Mouse (Mus musculus) myocyte (in vitro differentiated cells): ENCODE data around the gene Hgf. TPM values are rescaled to one million over a fixed set of nuclear protein-coding genes. Genes with fewer than 3 reads are reported as not detected.

ENCODE experiments used
- H3K27me3 ChIP-seq: one replicate; pipeline ENCODE4 v1.6.1; 2011; ENCODE audit not compliant: control insufficient read depth, insufficient read depth, insufficient read length
- H3K36me3 ChIP-seq: one replicate; pipeline ENCODE4 v1.6.1; 2011; ENCODE audit not compliant: control insufficient read depth, insufficient read depth
- H3K4me2 ChIP-seq: one replicate; pipeline ENCODE4 v1.6.1; 2011; ENCODE audit warnings: low read depth, control low read depth
- H3K4me3 ChIP-seq: one replicate; pipeline ENCODE4 v1.5.1; 2011; ENCODE audit warnings: mild to moderate bottlenecking, control low read depth, moderate library complexity
- H3K79me2 ChIP-seq: one replicate; pipeline ENCODE4 v1.6.1; 2011; ENCODE audit not compliant: control insufficient read depth, insufficient read depth
- H3ac ChIP-seq: one replicate; pipeline ENCODE4 v1.6.1; 2011; ENCODE audit not compliant: control insufficient read depth, insufficient read length
- CEBPB ChIP-seq: IDR thresholded peaks from 2 replicates; pipeline ENCODE4 v1.6.1; 2011; ENCODE audit warnings: mild to moderate bottlenecking, moderate library complexity; ENCODE audit not compliant: poor library complexity, insufficient read depth, severe bottlenecking
- E2F4 ChIP-seq: IDR thresholded peaks from one replicate; pipeline ENCODE4 v1.6.1; 2011; ENCODE audit warnings: mild to moderate bottlenecking, control low read depth, moderate library complexity; ENCODE audit not compliant: insufficient read depth
- MAX ChIP-seq: IDR thresholded peaks from one replicate; pipeline ENCODE4 v1.6.1; 2011; ENCODE audit warnings: low read depth, mild to moderate bottlenecking, control low read depth
- MYOD1 ChIP-seq, 3 experiments: IDR thresholded peaks; one replicate each; pipeline ENCODE4 v1.6.1; 2011; ENCODE audit warnings: control low read depth in 2 of 3, low read depth in 2 of 3, mild to moderate bottlenecking in 2 of 3, moderate library complexity in 1 of 3; ENCODE audit not compliant: insufficient read length in 2 of 3, control insufficient read depth in 1 of 3
- MYOG ChIP-seq, 3 experiments: IDR thresholded peaks; one replicate each; pipeline ENCODE4 v1.6.1; 2011; ENCODE audit warnings: control low read depth in 2 of 3, low read depth in 2 of 3, mild to moderate bottlenecking in 2 of 3; ENCODE audit not compliant: insufficient read length in 2 of 3, control insufficient read depth in 1 of 3, insufficient read depth in 1 of 3
- POLR2A ChIP-seq: IDR thresholded peaks from one replicate; pipeline ENCODE4 v1.6.1; 2011; ENCODE audit warnings: low read depth, mild to moderate bottlenecking, control low read depth, moderate library complexity; ENCODE audit not compliant: insufficient read length
- POLR2AphosphoS2 ChIP-seq: IDR thresholded peaks from one replicate; pipeline ENCODE4 v1.6.1; 2011; ENCODE audit warnings: low read depth, control low read depth; ENCODE audit not compliant: insufficient read length
- REST ChIP-seq: IDR thresholded peaks from one replicate; pipeline ENCODE4 v1.6.1; 2011; ENCODE audit warnings: mild to moderate bottlenecking, control low read depth, moderate library complexity; ENCODE audit not compliant: insufficient read depth, insufficient read length
- SRF ChIP-seq: IDR thresholded peaks from one replicate; pipeline ENCODE4 v1.6.1; 2011; ENCODE audit warnings: low read depth; ENCODE audit not compliant: control insufficient read depth, insufficient read length
- TCF12 ChIP-seq: IDR thresholded peaks from one replicate; pipeline ENCODE4 v1.6.1; 2011; ENCODE audit warnings: mild to moderate bottlenecking, control low read depth; ENCODE audit not compliant: poor library complexity, insufficient read depth, severe bottlenecking
- TCF3 ChIP-seq: IDR thresholded peaks from one replicate; pipeline ENCODE4 v1.6.1; 2011; ENCODE audit warnings: low read depth, control low read depth; ENCODE audit not compliant: insufficient read length
- USF1 ChIP-seq: IDR thresholded peaks from one replicate; pipeline ENCODE4 v1.6.1; 2011; ENCODE audit warnings: low read depth, mild to moderate bottlenecking, control low read depth, moderate library complexity
- polyA plus RNA-seq: library from polyadenylated mRNA; unstranded; fragments of >200 nt; fragmentation: generic; extraction: Trizol; gene quantifications from one replicate; pipeline ENCODE4 v1.2.1, GENCODE M21; 2012; ENCODE audit warnings: missing spikeins

Gene Hgf
- polyA plus RNA-seq, 1 experiment: 2.1 TPM

DNA sequence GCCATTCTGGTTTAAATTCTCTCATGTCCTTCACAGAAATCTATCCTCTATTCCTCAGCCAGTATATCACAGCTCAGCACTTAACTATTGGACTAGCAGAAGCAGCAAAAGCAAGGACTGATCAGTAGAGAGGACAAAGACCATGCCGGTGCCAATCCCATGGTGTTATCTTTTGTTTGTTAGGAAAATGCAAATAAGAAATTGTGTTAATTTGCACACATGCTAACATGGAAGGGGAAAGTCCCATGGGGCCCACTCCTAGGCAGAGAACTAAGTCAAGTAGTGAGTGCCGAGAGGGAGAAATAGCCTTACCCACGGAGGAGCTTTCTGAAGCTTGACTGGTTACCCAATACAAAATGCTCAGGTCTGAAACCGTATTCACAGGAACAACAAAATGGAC, 42.4 kb downstream of the Hgf start:
- no peak overlapping the region for H3K4me2 ChIP-seq

DNA sequence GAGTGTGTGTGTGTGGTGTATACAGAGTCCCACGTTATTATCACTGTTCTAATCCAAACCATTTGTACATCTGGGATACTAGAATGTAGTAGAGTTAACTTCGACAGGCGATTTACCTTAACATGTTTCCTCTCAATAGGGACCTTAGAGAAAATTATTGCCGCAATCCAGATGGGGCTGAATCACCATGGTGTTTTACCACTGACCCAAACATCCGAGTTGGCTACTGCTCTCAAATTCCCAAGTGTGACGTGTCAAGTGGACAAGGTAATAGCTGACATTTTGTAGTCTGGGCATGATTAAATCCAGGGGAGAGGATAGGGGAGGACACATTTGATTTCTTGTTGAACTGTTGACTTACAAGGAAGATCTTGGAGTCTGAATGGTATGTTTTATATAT, 44.7 kb downstream of the Hgf start:
- H3ac ChIP-seq: no peak overlapping the region
- H3K36me3 ChIP-seq: no peaks in the 10 kb centered on the region
- no peak overlapping the region for H3K4me3 ChIP-seq
- 0 out of 2 replicates have a peak, but pooled peaks have one; percentile 42 for TF ChIP-seq CEBPB
- no peak for TF ChIP-seq POLR2AphosphoS2
- TF ChIP-seq MYOD1 (IDR thresholded peaks at IDR 0.05; ENCODE audit: control insufficient read depth in 1 of 3, insufficient read length in 2 of 3, low read depth in 2 of 3): no peak
- H3K79me2 ChIP-seq: no peaks in the 10 kb centered on the region
- H3K27me3 ChIP-seq: no peaks in the 10 kb centered on the region
- peak overlapping the region; percentile 31 for H3K4me2 ChIP-seq

More for the DNA sequence above, 42.4 kb downstream of the Hgf start:
- Histone ChIP-seq H3K36me3 (no peaks in the 10 kb centered on the region), H3K4me3 (no peak overlapping the region), H3ac (no peak overlapping the region), H3K79me2 (no peaks in the 10 kb centered on the region), H3K27me3 (no peaks in the 10 kb centered on the region)
- TF ChIP-seq CEBPB (no peak), REST (no peak), MYOD1 (IDR thresholded peaks at IDR 0.05; ENCODE audit: control insufficient read depth in 1 of 3, insufficient read length in 2 of 3, low read depth in 2 of 3) (no peak), POLR2AphosphoS2 (no peak), USF1 (no peak), E2F4 (no peak), MYOG (IDR thresholded peaks at IDR 0.05; ENCODE audit: control insufficient read depth in 1 of 3, insufficient read depth in 1 of 3, insufficient read length in 2 of 3, low read depth in 2 of 3) (no peak), TCF3 (no peak), POLR2A (no peak), SRF (no peak), TCF12 (no peak), MAX (no peak)

DNA sequence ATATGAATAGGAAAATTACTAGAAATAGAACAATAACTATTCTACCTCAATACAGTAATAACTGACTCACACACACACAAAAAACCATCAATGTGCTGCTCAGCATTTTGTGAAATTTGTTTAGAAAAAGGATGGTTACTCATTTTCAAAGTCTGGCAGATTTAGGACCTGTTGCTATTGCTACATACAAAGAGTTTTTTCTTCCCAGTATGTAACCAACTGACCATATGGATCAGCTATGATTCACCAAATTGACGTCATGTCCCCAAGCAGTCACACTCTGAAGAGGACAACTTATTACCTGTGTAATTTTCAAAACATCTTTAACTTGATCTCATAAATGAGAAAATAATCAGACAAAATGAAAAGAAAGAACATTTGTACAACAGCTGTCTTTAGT, 48.2 kb downstream of the Hgf start:
- peak overlapping the region; percentile 19 for H3K4me2 ChIP-seq
- H3K27me3 ChIP-seq: no peaks in the 10 kb centered on the region
- H3K4me3 ChIP-seq: no peak overlapping the region
- H3ac ChIP-seq: no peak overlapping the region
- H3K36me3 ChIP-seq: peaks cover 3% of the 10 kb centered on the region
- H3K79me2 ChIP-seq: no peaks in the 10 kb centered on the region
- TF ChIP-seq USF1 (no peak), CEBPB (peak; percentile 71; the same call in 1 of the 2 replicates), SRF (no peak)

DNA sequence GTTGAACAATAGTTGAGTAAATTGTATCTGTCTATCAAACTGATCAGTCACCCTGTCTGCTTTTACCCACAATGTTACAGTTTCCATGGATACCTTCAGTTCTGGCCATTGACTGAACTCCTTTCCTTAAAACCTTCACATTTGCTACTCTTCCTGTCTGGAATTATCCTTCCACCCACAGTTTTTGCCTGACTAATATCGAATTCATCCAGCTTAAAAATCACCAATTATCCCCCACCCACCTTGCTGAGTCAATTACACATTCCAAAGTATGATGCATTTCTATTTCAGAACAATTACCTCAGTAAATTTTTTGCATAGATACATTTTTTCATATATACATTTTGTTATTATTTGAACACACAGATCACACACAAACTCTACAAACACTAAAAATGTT, 79.7 kb downstream of the Hgf start:
- TF ChIP-seq USF1 (no peak), REST (no peak), MYOG (IDR thresholded peaks at IDR 0.05; ENCODE audit: control insufficient read depth in 1 of 3, insufficient read depth in 1 of 3, insufficient read length in 2 of 3, low read depth in 2 of 3) (no peak), TCF12 (no peak), POLR2A (no peak), TCF3 (no peak), E2F4 (no peak), CEBPB (no peak), POLR2AphosphoS2 (no peak), MYOD1 (IDR thresholded peaks at IDR 0.05; ENCODE audit: control insufficient read depth in 1 of 3, insufficient read length in 2 of 3, low read depth in 2 of 3) (no peak), SRF (no peak), MAX (no peak)
- H3K36me3 ChIP-seq: no peaks in the 10 kb centered on the region
- no peaks in the 10 kb centered on the region for H3K27me3 ChIP-seq
- H3K4me3 ChIP-seq: no peak overlapping the region
- peak overlapping the region; percentile 31 for H3K4me2 ChIP-seq
- H3ac ChIP-seq: no peak overlapping the region
- H3K79me2 ChIP-seq: no peaks in the 10 kb centered on the region

DNA sequence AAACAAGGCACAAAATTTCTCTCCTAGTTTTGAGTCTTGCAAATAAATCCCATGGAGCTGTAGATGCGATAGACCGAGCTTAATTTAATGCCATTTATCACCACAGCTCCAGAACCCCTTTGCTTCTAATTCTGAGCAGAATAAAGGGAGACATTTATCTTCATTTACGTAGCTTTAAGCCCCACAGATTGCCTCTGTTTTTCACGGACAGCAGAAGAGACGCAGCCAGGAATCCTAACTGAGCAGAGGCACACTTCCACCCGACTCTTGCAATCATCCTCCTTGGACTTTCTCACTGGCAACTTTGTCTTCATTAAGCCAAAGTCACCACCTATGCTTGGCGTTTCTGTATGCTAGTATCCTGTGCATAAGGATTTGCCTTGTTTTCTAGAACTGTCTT, 93.1 kb downstream of the Hgf start:
- TF ChIP-seq TCF3 (no peak), MYOD1 (IDR thresholded peaks at IDR 0.05; ENCODE audit: control insufficient read depth in 1 of 3, insufficient read length in 2 of 3, low read depth in 2 of 3) (no peak), MAX (no peak), USF1 (no peak), E2F4 (no peak), CEBPB (no peak), REST (no peak), TCF12 (no peak), POLR2A (no peak), POLR2AphosphoS2 (no peak), SRF (no peak), MYOG (IDR thresholded peaks at IDR 0.05; ENCODE audit: control insufficient read depth in 1 of 3, insufficient read depth in 1 of 3, insufficient read length in 2 of 3, low read depth in 2 of 3) (no peak)
- Histone ChIP-seq H3K27me3 (no peaks in the 10 kb centered on the region), H3ac (no peak overlapping the region), H3K79me2 (no peaks in the 10 kb centered on the region), H3K4me3 (no peak overlapping the region), H3K36me3 (no peaks in the 10 kb centered on the region), H3K4me2 (no peak overlapping the region)
